Mouse (Mus musculus): ENCODE results near the gene Zfp940. TPM values are rescaled to one million over a fixed set of nuclear protein-coding genes. Genes with fewer than 3 reads are reported as not detected.

The Zfp940 gene
- polyA plus RNA-seq, 1 experiment from 2014 or later: 11.8 TPM

GRCm38 (mm10) chr7:29785888-29786287 lies 67.6 kb downstream of the Zfp940 start:
- Histone ChIP-seq H3K4me1 (peaks cover 18% of the 10 kb centered on the region), H3K9me3 (no peaks in the 10 kb centered on the region), H3K4me2 (replicated peaks) (peak overlapping the region; percentile 80), H3K27me3 (no peaks in the 10 kb centered on the region), H3K27ac (replicated peaks) (no peak overlapping the region), H3K36me3 (peaks cover 36% of the 10 kb centered on the region), H3K9ac (replicated peaks) (peak overlapping the region; percentile 59; the same call in 1 of the 2 replicates), H3K4me3 (peak overlapping the region; percentile 74)
- 80% methylated on average over 5 of the region's 5 CpGs for WGBS
- ATAC-seq (ENCODE audit: low FRiP score, low read depth): no peak

GRCm38 (mm10) chr7:29785023-29785422 lies 68.4 kb downstream of the Zfp940 start:
- Histone ChIP-seq H3K27ac (replicated peaks) (no peak overlapping the region), H3K4me3 (peak overlapping the region; percentile 74), H3K4me1 (peaks cover 18% of the 10 kb centered on the region), H3K9me3 (no peaks in the 10 kb centered on the region), H3K9ac (replicated peaks) (peak overlapping the region; percentile 59; the same call in 1 of the 2 replicates), H3K36me3 (peaks cover 28% of the 10 kb centered on the region), H3K27me3 (no peaks in the 10 kb centered on the region), H3K4me2 (replicated peaks) (peak overlapping the region; percentile 80)
- 59% methylated on average over 8 of the region's 8 CpGs for WGBS
- no peak for ATAC-seq (ENCODE audit: low FRiP score, low read depth)

- peaks cover 18% of the 10 kb centered on the region for H3K4me1 ChIP-seq
- peak; percentile 97 for ATAC-seq (ENCODE audit: low FRiP score, low read depth)
- H3K4me2 ChIP-seq (replicated peaks): peak within 1 kb of the TSS; percentile 80
- peak within 1 kb of the TSS; percentile 86 for H3K9ac ChIP-seq (replicated peaks)
- H3K36me3 ChIP-seq: peaks cover 23% of the 10 kb centered on the region
- H3K27ac ChIP-seq (replicated peaks): peak within 1 kb of the TSS; percentile 90
- no peaks in the 10 kb centered on the region for H3K9me3 ChIP-seq
- H3K27me3 ChIP-seq: no peaks in the 10 kb centered on the region
- WGBS: under 1% methylated on average over 45 of the region's 45 CpGs
- H3K4me3 ChIP-seq: peak within 1 kb of the TSS; percentile 74
These were observed 69.5 kb downstream of the Zfp940 start, which contains the start of gene Zfp30 for GRCm38 (mm10) chr7:29783871-29784551. Gene Zfp30, plus strand, starts transcription at chr7:29783998.

Other genes with a start within 250 kb of the Zfp940 start
- 0.13 and 0.41 TPM in 2 replicates for gene Catsperg2, start 126.6 kb downstream of the Zfp940 start, polyA plus RNA-seq (2016; fragmentation: Nextera tagmentation; extraction: Ambion mirVana)
- gene Zfp84, start 85.1 kb downstream of the Zfp940 start, polyA plus RNA-seq (2016; fragmentation: Nextera tagmentation; extraction: Ambion mirVana): 18.1 and 18.4 TPM in 2 replicates
- gene Zfp30, start 69.7 kb downstream of the Zfp940 start, polyA plus RNA-seq (2016; fragmentation: Nextera tagmentation; extraction: Ambion mirVana): 11.5 and 11.8 TPM in 2 replicates
- 24.0 and 26.3 TPM in 2 replicates for gene Zfp790, start 37.6 kb downstream of the Zfp940 start, polyA plus RNA-seq (2016; fragmentation: Nextera tagmentation; extraction: Ambion mirVana)
- gene Zfp420, start 6.3 kb upstream of the Zfp940 start, polyA plus RNA-seq (2016; fragmentation: Nextera tagmentation; extraction: Ambion mirVana): 14.2 and 14.4 TPM in 2 replicates
- gene Zfp27, start 52.9 kb upstream of the Zfp940 start, polyA plus RNA-seq (2016; fragmentation: Nextera tagmentation; extraction: Ambion mirVana): 14.3 and 15.1 TPM in 2 replicates
- 7.6 and 8.9 TPM in 2 replicates for gene Zfp383, start 54.6 kb upstream of the Zfp940 start, polyA plus RNA-seq (2016; fragmentation: Nextera tagmentation; extraction: Ambion mirVana)
- 14.7 and 18.7 TPM in 2 replicates for gene Zfp74, start 100.4 kb upstream of the Zfp940 start, polyA plus RNA-seq (2016; fragmentation: Nextera tagmentation; extraction: Ambion mirVana)
- gene Zfp568, start 130.3 kb upstream of the Zfp940 start, polyA plus RNA-seq (2016; fragmentation: Nextera tagmentation; extraction: Ambion mirVana): 14.0 and 14.1 TPM in 2 replicates
- gene Zfp14, start 197.7 kb upstream of the Zfp940 start, polyA plus RNA-seq (2016; fragmentation: Nextera tagmentation; extraction: Ambion mirVana): 7.2 and 7.5 TPM in 2 replicates
- 10.4 and 11.2 TPM in 2 replicates for gene Zfp82, start 219.2 kb upstream of the Zfp940 start, polyA plus RNA-seq (2016; fragmentation: Nextera tagmentation; extraction: Ambion mirVana)
- gene Gm26920, start 236.7 kb upstream of the Zfp940 start, polyA plus RNA-seq (2016; fragmentation: Nextera tagmentation; extraction: Ambion mirVana): 1.0 and 4.5 TPM in 2 replicates
- 13.6 and 16.3 TPM in 2 replicates for gene Zfp566, start 236.9 kb upstream of the Zfp940 start, polyA plus RNA-seq (2016; fragmentation: Nextera tagmentation; extraction: Ambion mirVana)
- 134 and 136 TPM in 2 replicates for gene Zfp260, start 241.1 kb upstream of the Zfp940 start, polyA plus RNA-seq (2016; fragmentation: Nextera tagmentation; extraction: Ambion mirVana)